Mouse (Mus musculus) c-Kit-positive CD71-positive TER-119-negative erythroid progenitor cells, embryonic 14.5 days (primary cell): ENCODE results near the gene Defb9.
"Not testable (repeated sequence)": the region's sequence is repeated elsewhere in the genome, so short reads cannot be mapped to it uniquely, and the experiment has no call there.

Source experiments
- DNase-seq: peaks from one replicate; pipeline ENCODE4 v3.0.0-alpha.2; 2013; ENCODE audit warnings: low read depth

Gene Defb9

GRCm38 (mm10) chr8:21885321-21885720 lies at the start of gene Defb9:
TSS of gene Defb9 (minus strand) at chr8:21885421.
- DNase-seq: not testable (repeated sequence)

- no peak for DNase-seq
Measured at GRCm38 (mm10) chr8:21932610-21933009, 47.4 kb upstream of the Defb9 start, which contains the start of gene Defb15. TSS of gene Defb15 (minus strand) at chr8:21932710.

DNA sequence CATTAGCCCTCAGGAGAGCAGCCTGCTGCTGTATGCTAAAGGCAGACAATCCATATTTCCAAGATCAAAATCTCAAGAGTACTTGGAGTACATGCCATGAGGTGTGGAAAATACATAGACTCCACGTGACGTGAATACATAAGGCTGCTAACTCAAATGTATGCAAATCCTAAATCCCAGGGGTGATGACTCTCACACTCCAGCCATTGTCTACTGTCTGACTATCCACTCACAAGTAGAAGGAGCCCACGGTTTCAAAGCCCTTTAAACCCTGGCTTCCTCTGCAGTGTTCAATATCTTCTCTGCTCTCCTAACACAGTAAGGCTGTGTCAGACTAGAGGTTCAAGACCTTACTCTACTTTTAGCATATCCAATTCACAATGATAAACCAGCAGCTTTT lies 45.5 kb upstream of the Defb9 start:
- DNase-seq: not testable (repeated sequence)

GRCm38 (mm10) chr8:21915625-21916024 lies 30.4 kb upstream of the Defb9 start:
- DNase-seq: no peak

DNA sequence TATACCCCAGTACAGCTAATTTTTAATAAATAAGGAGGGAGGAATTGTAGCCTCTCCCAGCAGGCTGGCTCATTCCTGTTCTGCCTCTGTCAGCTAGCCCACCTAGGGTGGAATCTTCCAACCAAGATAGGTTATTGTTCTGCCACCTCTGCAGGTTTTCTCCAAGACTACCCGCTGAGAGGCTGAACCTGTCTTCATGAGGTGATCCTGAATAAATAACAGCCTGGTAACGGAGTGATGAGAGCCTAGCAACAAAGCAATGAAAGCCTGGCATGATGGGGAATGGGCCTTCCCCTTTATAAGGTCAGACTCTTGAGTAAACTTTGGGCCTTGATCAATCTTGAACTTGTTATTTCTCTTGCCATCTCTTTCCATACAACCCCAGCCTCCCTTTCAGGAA lies 27.3 kb upstream of the Defb9 start:
- DNase-seq: no peak

GRCm38 (mm10) chr8:21911931-21912330 lies 26.7 kb upstream of the Defb9 start:
- no peak for DNase-seq

GRCm38 (mm10) chr8:21906290-21906689 lies 21.1 kb upstream of the Defb9 start, which contains the start of gene Defb11:
TSS of gene Defb11 (minus strand) at chr8:21906412.
- DNase-seq: not testable (repeated sequence)

GRCm38 (mm10) chr8:21858586-21858985 lies 26.6 kb downstream of the Defb9 start, which contains the start of gene Defb10:
TSS of gene Defb10 (plus strand) at chr8:21858901.
- DNase-seq: not testable (repeated sequence)
